Mouse (Mus musculus) CH12.LX (cell line): Measurements from ENCODE around the gene Rfx6. TPM values are rescaled to one million over a fixed set of nuclear protein-coding genes. Genes with fewer than 3 reads are reported as not detected.

Experiments
- DNase-seq: peaks from one replicate; pipeline ENCODE4 v3.0.0-alpha.2; 2013; ENCODE audit errors: extremely low read depth
- H3K27ac ChIP-seq: 2 replicates; pipeline ENCODE4 v1.5.1; 2012; ENCODE audit warnings: low read depth, mild to moderate bottlenecking, control low read depth, moderate library complexity; ENCODE audit not compliant: insufficient read depth
- H3K27me3 ChIP-seq: replicated peaks from 2 replicates; pipeline ENCODE3; 2012; ENCODE audit warnings: inconsistent platforms
- H3K36me3 ChIP-seq, 2 experiments: replicated peaks in 1 of 2; 2 replicates each; pipeline versions ENCODE3 to v1.6.1; 2012; ENCODE audit warnings: inconsistent platforms in 1 of 2, low read length in 1 of 2, mild to moderate bottlenecking in 1 of 2, mixed read lengths in 1 of 2, moderate library complexity in 1 of 2; ENCODE audit not compliant: control insufficient read depth in 1 of 2, insufficient read depth in 1 of 2
- H3K4me1 ChIP-seq, 2 experiments: 2 replicates each; pipeline ENCODE4 v1.6.1; 2012; ENCODE audit warnings: inconsistent platforms in 1 of 2, moderate library complexity in 1 of 2; ENCODE audit not compliant: insufficient read depth in 2 of 2, control insufficient read depth in 1 of 2
- H3K4me2 ChIP-seq: 2 replicates; pipeline ENCODE4 v1.6.1; 2012; ENCODE audit warnings: low read depth, mild to moderate bottlenecking, control low read depth; ENCODE audit not compliant: poor library complexity, insufficient read depth, severe bottlenecking
- H3K4me3 ChIP-seq, 3 experiments: fragments of 150-350 bp in 1 of 3; sonication (generic) in 1 of 3; replicated peaks in 1 of 3; 2 replicates each; pipeline versions ENCODE3 to v1.5.1; 2011 to 2012; ENCODE audit warnings: low read depth in 2 of 3, low read length in 2 of 3, mild to moderate bottlenecking in 2 of 3, moderate library complexity in 2 of 3, control low read depth in 1 of 3, improper control_type of control experiment in 1 of 3, inconsistent platforms in 1 of 3, mixed read lengths in 1 of 3; ENCODE audit not compliant: poor library complexity in 1 of 3
- H3K79me2 ChIP-seq: replicated peaks from 2 replicates; pipeline ENCODE4 v1.6.1; 2012; ENCODE audit warnings: mild to moderate bottlenecking, moderate library complexity; ENCODE audit not compliant: control insufficient read depth, poor library complexity, insufficient read depth, severe bottlenecking; ENCODE audit errors: extremely low read depth
- H3K9ac ChIP-seq: 2 replicates; pipeline ENCODE4 v1.6.1; 2012; ENCODE audit warnings: low read depth, mild to moderate bottlenecking, control low read depth, moderate library complexity; ENCODE audit not compliant: insufficient read depth
- H3K9me3 ChIP-seq: replicated peaks from 2 replicates; pipeline ENCODE3; 2012; ENCODE audit warnings: low read length, inconsistent platforms, mixed read lengths
- CHD1 ChIP-seq: IDR thresholded peaks from 2 replicates; pipeline ENCODE4 v1.6.1; 2012; ENCODE audit warnings: low read depth, low read length, improper control_type of control experiment, inconsistent platforms
- CHD2 ChIP-seq: IDR thresholded peaks from 2 replicates; pipeline ENCODE4 v1.6.1; 2011; ENCODE audit warnings: low read length, improper control_type of control experiment
- CTCF ChIP-seq, 2 experiments: IDR thresholded peaks in 1 of 2; conservative IDR thresholded peaks in 1 of 2; 2 replicates each; pipeline ENCODE4 v1.5.1; 2011 to 2012; ENCODE audit warnings: low read depth in 2 of 2, low read length in 2 of 2, improper control_type of control experiment in 1 of 2, inconsistent platforms in 1 of 2, mild to moderate bottlenecking in 1 of 2, moderate library complexity in 1 of 2
- ELF1 ChIP-seq: IDR thresholded peaks from 2 replicates; pipeline ENCODE4 v1.6.1; 2014; ENCODE audit warnings: low read depth, mild to moderate bottlenecking, inconsistent platforms, low read length, improper control_type of control experiment
- EP300 ChIP-seq: IDR thresholded peaks from 2 replicates; pipeline ENCODE4 v1.6.1; 2011; ENCODE audit warnings: low read length, improper control_type of control experiment
- MAX ChIP-seq: IDR thresholded peaks from 2 replicates; pipeline ENCODE4 v1.6.1; 2011; ENCODE audit warnings: low read length, improper control_type of control experiment
- MEF2A ChIP-seq: IDR thresholded peaks from 2 replicates; pipeline ENCODE4 v1.6.1; 2014; ENCODE audit warnings: low read depth, mild to moderate bottlenecking, inconsistent platforms, low read length, improper control_type of control experiment, borderline replicate concordance
- NRF1 ChIP-seq: IDR thresholded peaks from 2 replicates; pipeline ENCODE4 v1.6.1; 2014; ENCODE audit warnings: low read depth, mild to moderate bottlenecking, inconsistent platforms, low read length, improper control_type of control experiment, moderate library complexity
- PAX5 ChIP-seq: IDR thresholded peaks from 2 replicates; pipeline ENCODE4 v1.6.1; 2012; ENCODE audit warnings: low read length, inconsistent platforms, mixed read lengths
- RAD21 ChIP-seq: IDR thresholded peaks from 2 replicates; pipeline ENCODE4 v1.6.1; 2011; ENCODE audit warnings: low read depth, mild to moderate bottlenecking, low read length, improper control_type of control experiment, moderate library complexity
- SIN3A ChIP-seq: IDR thresholded peaks from 2 replicates; pipeline ENCODE4 v1.6.1; 2012; ENCODE audit warnings: low read length, improper control_type of control experiment, inconsistent platforms
- TBP ChIP-seq: conservative IDR thresholded peaks from 2 replicates; pipeline ENCODE4 v1.6.1; 2011; ENCODE audit warnings: low read depth, low read length, improper control_type of control experiment
- TCF12 ChIP-seq: IDR thresholded peaks from 2 replicates; pipeline ENCODE4 v1.6.1; 2014; ENCODE audit warnings: low read depth, mild to moderate bottlenecking, inconsistent platforms, low read length, improper control_type of control experiment
- UBTF ChIP-seq: IDR thresholded peaks from 2 replicates; pipeline ENCODE4 v1.6.1; 2012; ENCODE audit warnings: low read depth, mild to moderate bottlenecking, inconsistent platforms, low read length, improper control_type of control experiment, moderate library complexity
- USF1 ChIP-seq: IDR thresholded peaks from 2 replicates; pipeline ENCODE4 v1.6.1; 2014; ENCODE audit warnings: low read depth, mild to moderate bottlenecking, inconsistent platforms, low read length, improper control_type of control experiment
- ZC3H11A ChIP-seq: IDR thresholded peaks from 2 replicates; pipeline ENCODE4 v1.6.1; 2012; ENCODE audit warnings: low read depth, mild to moderate bottlenecking, inconsistent platforms, low read length, improper control_type of control experiment
- ZKSCAN1 ChIP-seq: IDR thresholded peaks from 2 replicates; pipeline ENCODE4 v1.6.1; 2012; ENCODE audit warnings: low read depth, inconsistent platforms, low read length, improper control_type of control experiment, borderline replicate concordance
- ZMIZ1 ChIP-seq: IDR thresholded peaks from 2 replicates; pipeline ENCODE4 v1.6.1; 2012; ENCODE audit warnings: low read depth, mild to moderate bottlenecking, inconsistent platforms, low read length, improper control_type of control experiment
- ZNF384 ChIP-seq: IDR thresholded peaks from 2 replicates; pipeline ENCODE4 v1.6.1; 2012; ENCODE audit warnings: low read depth, low read length, improper control_type of control experiment, inconsistent platforms
- dilution Hi-C: fragments of 300-500 bp; cut with MboI; formaldehyde crosslinking; loops from 2 replicates; pipeline ENCODE4 v1.14.3; 2020; ENCODE audit warnings: low sequenced_read_pairs; ENCODE audit not compliant: extremely low pct_unique_long_range_greater_than_20kb, extremely low pct_ligation_motif_present
- in situ Hi-C: fragments of 300-500 bp; cut with MboI; formaldehyde crosslinking; loops from 3 replicates; pipeline ENCODE4 v1.14.3; 2019; ENCODE audit warnings: low sequenced_read_pairs, low pct_ligation_motif_present, low pct_unique_long_range_greater_than_20kb, mixed read lengths
- polyA plus RNA-seq: library from polyadenylated mRNA; unstranded; fragments of >175 nt; gene quantifications from 2 replicates; pipeline ENCODE4 v1.2.1, GENCODE M21; 2012; ENCODE audit warnings: low read depth; ENCODE audit not compliant: insufficient read length
- total RNA-seq, 2 experiments: library from RNA; depleted of rRNA; stranded (reverse); fragments of 300-350 nt in 1 of 2; fragments of >200 nt in 1 of 2; gene quantifications; 2 replicates each; pipeline ENCODE4 v1.2.3; 2012 to 2014

Rfx6 gene
- total and polyA plus RNA-seq, 3 experiments = not detected

DNA sequence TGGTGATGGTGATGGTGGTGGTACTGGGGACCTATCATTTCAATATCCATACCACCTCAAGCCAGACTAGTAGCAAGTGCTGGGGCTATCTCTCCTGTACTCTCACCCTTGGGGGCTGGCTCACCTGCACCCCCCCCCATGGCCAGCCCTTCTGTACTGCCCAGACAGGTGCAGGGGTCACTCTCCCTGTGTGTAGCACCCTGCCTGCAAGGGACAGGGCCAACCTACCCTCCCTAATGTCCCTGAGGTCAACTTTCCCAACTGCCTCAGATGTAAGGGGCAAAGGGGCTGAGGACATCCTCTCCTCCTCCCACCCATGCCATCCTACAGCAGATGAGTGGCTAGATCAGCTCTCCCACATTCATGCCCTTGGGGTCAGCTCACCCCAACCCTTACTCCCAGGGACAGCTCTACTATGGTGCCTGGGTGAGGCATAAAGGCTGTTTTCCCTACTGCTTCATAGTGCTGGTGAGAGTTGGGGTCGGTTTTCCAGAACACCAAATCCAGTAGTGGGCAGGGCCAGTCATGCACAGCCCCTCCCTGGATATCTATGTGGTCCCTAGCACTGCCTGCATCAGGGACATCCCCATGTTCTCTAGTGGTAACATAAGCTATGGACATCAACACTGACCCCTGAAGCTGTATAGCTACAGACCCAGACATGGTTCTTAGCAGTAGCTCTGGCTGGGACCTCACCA lies 5.3 kb upstream of the Rfx6 start:
- H3K4me3 ChIP-seq = no peak overlapping the region
- no peaks in the 10 kb centered on the region for H3K9me3 ChIP-seq
- no peak overlapping the region for H3K27ac ChIP-seq
- dilution Hi-C loops (no loop called here), in situ Hi-C loops (no loop called here)
- no peak overlapping the region for H3K4me2 ChIP-seq
- H3K4me1 ChIP-seq = no peaks in the 10 kb centered on the region
- no peaks in the 10 kb centered on the region for H3K79me2 ChIP-seq
- TF ChIP-seq ZC3H11A = no peak
- TF ChIP-seq UBTF = no peak
- TF ChIP-seq ELF1 = no peak
- no peak for TF ChIP-seq TCF12
- no peak for TF ChIP-seq CHD1
- TF ChIP-seq ZKSCAN1 = no peak
- no peak for TF ChIP-seq TBP
- H3K9ac ChIP-seq = no peak overlapping the region
- no peaks in the 10 kb centered on the region for H3K27me3 ChIP-seq
- no peaks in the 10 kb centered on the region for H3K36me3 ChIP-seq
- DNase-seq = no peak

GRCm38 (mm10) chr10:51678251-51678639 lies 689 bp downstream of the Rfx6 start:
- no peak overlapping the region for H3K9ac ChIP-seq
- H3K4me2 ChIP-seq = no peak overlapping the region; the same call in 1 of the 2 replicates
- dilution Hi-C loops = no loop called here
- H3K27ac ChIP-seq = no peak overlapping the region
- H3K79me2 ChIP-seq = no peaks in the 10 kb centered on the region
- no peak overlapping the region for H3K4me3 ChIP-seq
- DNase-seq = no peak
- no peaks in the 10 kb centered on the region for H3K27me3 ChIP-seq
- no peaks in the 10 kb centered on the region for H3K36me3 ChIP-seq
- in situ Hi-C loops = no loop called here
- no peaks in the 10 kb centered on the region for H3K9me3 ChIP-seq
- H3K4me1 ChIP-seq = no peaks in the 10 kb centered on the region
- TF ChIP-seq TBP (no peak), NRF1 (no peak), ZNF384 (no peak), EP300 (no peak), SIN3A (no peak), PAX5 (no peak), RAD21 (no peak), ZMIZ1 (no peak), TCF12 (no peak), MEF2A (no peak), CHD2 (no peak), ELF1 (no peak), MAX (no peak), USF1 (no peak), CTCF (conservative IDR thresholded peaks at IDR 0.05 in 1 of 2, IDR thresholded peaks at IDR 0.05 in 1 of 2; ENCODE audit: low read depth in 2 of 2, low read length in 2 of 2) (no peak)
